Mouse (Mus musculus) ES-E14 (cell line): ENCODE data around the gene Pcbp4.

ENCODE experiments used
- HCFC1 ChIP-seq: IDR thresholded peaks from 2 replicates; pipeline ENCODE4 v1.6.1; 2012; ENCODE audit warnings: low read length, inconsistent platforms, borderline replicate concordance; ENCODE audit not compliant: insufficient read depth
- ZNF384 ChIP-seq: IDR thresholded peaks from 2 replicates; pipeline ENCODE4 v1.6.1; 2012; ENCODE audit warnings: low read depth, low read length, inconsistent platforms

- TF ChIP-seq ZNF384 (no peak), HCFC1 (no peak)
Measured at GRCm38 (mm10) chr9:106444836-106445235, 8.3 kb upstream of the Pcbp4 start.
